Mouse (Mus musculus): ENCODE results near the gene 2210016F16Rik.
"Not testable (repeated sequence)": the region's sequence is repeated elsewhere in the genome, so short reads cannot be mapped to it uniquely, and the experiment has no call there.

Gene 2210016F16Rik

DNA sequence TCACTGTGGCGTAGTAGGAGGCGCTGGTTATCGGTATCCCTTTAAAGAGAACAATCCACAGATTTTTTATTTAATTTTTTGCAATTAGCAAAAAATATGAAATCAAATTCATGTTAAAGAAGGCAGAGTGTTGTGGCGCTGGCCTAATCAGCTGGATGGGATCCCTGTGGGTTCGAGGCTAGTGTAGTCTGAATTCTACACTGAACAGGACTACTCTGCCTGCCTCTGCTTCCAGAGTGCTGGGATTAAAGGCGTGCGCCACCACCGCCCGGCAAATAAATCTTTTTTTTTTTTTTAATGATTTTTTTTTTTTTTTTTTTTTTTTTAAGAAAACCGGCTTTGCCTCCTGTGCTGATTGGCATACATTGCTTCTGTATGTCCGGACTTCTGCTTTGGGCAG lies 654 bp downstream of the 2210016F16Rik start:
- no peak for DNase-seq (ENCODE audit: low read depth in 1 of 2, low spot score in 2 of 2)

DNA sequence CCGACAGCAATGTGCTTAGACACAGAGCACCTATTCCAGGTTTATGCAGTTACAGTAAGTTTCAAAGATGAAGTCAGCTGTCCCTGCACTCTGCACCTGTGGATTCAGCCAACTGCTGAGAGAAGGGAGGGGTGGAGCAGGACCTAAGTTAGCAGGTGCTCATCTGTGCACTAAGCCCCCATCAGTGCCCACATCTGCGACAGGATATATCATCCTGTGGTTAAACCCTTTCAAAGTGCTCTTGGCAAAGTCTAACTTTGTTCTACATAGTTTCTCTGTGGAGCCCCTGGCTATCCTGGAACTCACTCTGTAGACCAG lies 11.9 kb downstream of the 2210016F16Rik start:
- no peak for DNase-seq (ENCODE audit: low read depth in 1 of 2, low spot score in 2 of 2)

DNA sequence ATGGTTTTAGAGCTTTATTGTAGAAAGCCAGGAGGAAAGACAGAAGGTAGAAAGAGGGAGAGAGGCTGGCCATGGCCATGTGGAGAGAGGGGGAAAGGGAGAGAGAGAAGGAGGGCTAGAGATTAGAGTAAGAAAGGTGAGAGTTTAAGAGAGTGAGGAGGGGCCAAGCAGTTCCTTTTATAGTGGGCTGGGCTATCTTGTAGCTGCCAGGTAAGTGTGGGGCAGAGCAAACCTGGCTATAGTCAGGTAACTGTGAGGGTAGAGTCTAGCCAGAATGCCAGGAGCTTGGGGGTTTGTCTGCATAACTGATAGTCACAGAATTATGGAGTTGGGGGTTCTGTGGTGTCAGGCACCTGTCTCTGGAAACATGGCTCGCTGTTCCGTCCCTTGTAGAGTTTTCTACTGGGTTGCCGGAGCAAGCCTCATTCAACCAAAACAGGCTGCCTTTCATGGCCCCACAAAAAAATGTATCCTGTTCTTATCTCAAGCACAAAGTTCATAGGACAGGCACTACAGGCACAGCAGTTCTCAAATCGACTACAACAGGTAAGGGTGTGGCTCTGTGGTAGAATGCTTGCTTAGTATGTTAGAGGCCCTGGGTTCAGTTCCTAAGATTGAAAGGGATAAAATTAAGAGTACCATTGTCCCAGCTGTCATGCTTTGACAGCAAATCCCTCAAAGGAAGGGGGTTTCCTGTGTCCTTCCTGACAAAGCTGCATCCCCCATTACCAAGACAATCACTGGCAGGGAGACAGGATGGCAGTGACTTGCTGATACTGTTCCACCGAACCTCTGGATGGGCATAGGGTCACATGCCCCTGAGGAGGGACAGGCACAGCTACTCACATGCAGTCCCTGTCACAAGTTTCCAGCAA lies 12.5 kb downstream of the 2210016F16Rik start:
- DNase-seq (ENCODE audit: low read depth in 1 of 2, low spot score in 2 of 2): no peak

DNA sequence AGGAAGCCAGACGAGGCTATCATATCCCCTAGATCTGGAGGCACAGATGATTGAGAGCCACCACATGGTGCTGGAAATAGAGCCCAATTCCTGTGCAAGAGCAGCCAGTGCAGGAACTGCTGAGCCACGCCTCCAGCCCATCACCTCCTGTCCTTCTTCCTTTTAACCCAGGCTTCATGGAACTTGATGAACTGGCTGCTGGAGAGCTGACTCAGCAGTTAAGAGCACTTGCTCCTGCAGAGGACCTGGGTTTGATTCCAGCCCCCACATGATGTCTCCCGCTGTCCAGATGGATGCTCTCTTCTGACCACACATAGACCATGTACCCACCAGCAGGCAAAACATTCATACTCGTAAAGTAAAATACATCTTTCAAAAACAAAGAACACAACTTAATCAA lies 16.2 kb downstream of the 2210016F16Rik start:
- no peak for DNase-seq (ENCODE audit: low read depth in 1 of 2, low spot score in 2 of 2)

DNA sequence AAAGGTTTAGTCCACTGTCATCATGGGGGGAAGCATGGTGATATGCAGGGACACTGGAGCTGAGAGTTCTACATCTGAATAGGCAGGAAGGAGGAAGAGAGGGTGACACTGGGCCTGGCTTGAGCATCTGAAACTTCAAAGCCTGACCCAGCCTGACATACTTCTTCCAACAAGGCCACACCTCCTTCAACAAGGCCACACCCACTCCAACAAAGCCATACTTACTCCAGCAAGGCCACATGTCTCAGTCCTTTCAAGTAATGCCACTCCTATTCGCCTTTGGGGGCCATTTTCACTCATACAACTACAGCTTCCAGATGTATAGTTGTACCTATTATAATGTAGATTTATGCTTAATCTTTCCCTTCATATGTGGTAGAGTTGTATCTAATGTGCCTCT lies 17.4 kb downstream of the 2210016F16Rik start:
- DNase-seq (ENCODE audit: low read depth in 1 of 2, low spot score in 2 of 2): no peak

DNA sequence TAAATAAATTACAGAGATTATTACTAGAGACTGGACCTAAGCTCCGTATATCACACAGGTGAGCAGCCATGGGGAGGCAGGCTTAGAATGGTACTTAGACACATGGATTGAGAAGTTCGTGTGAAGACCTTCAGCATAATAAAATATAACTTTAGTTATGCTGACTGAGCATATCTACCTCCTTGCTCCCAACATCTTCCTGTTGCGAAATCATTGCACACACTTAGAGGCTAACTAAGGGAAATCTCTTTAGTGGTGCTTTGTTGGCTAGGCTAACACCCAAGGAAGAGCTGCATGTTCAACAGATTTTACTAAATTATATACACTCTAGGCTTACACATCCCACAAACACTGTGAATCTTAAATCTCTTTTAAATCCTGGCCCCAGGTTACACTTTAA lies 18.7 kb downstream of the 2210016F16Rik start:
- no peak for DNase-seq (ENCODE audit: low read depth in 1 of 2, low spot score in 2 of 2)

DNA sequence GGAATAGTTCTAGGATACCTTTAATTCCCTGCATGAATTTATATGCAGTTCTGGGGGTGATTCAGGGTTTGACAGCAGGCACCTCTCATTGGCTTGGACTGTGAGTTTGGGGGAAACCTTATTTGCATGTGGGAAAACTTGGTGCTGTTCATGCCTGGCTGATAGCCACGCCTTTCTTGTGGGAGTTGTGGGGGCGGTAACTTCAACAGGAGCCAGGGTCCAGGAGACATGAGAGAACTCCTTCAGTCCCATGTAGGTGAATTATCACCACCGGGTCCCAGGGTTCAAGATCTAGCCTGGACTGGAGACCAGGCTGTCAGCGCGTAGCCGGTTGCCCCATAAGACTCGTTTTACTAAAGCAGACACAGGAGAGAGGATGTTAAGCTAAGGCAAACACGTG lies 19.8 kb downstream of the 2210016F16Rik start:
- DNase-seq (ENCODE audit: low read depth in 1 of 2, low spot score in 2 of 2): not testable (repeated sequence)

DNA sequence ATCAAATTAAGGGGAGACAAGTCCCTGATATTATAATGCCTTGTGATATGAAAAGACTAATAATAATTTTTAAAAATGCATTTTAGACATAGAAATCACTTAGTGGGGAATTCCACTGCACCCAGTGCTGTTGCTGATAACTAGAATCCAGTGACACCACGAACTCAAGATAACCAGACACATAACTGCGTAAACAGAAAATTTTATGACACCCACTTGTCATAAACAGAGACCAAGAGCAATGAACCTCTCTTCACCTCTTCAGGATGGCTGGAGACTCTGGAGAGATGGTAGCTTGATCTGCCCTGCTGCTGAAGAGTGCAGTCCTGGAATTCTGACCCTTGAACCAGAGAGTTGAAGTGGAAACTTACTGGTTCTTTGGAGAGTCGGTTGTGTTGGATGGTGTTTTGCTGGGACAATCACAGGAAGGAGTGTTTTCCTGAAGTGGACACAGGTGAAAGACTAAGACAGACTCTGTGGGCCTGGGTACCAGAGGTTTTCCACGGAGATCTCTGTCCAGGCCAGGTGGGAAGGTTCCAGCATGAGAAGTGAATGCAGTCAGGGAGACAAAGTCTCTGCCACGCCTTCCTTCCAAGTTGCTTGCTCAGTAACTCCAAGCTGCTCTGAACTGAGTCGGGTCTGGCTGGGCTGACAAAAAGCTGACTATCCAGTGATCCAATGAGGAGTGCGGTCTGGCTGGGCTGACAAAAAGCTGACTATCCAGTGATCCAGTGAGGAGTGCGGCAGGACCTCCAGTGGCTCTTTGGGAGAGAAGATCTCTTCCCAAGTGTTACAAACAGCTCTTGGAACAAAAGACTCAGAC lies 20.5 kb downstream of the 2210016F16Rik start:
- DNase-seq (ENCODE audit: low read depth in 1 of 2, low spot score in 2 of 2): no peak

DNA sequence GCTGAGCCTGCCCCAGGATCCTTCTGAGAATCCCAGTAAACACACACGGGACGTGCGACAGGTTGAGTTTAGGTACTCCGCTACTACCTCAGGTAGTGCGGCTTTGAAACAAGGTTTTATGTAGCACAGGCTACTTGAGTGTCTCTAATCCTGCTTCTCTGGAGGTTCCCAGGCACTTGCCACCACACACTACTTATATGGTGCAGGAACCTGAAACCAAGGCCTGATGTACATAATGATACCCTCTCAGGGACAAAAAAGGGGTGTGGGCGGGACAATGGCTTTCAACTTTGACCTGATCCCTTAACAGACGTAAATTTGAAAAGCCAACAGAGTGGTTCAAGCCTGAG lies 25.7 kb downstream of the 2210016F16Rik start:
- DNase-seq (ENCODE audit: low read depth in 1 of 2, low spot score in 2 of 2): no peak

DNA sequence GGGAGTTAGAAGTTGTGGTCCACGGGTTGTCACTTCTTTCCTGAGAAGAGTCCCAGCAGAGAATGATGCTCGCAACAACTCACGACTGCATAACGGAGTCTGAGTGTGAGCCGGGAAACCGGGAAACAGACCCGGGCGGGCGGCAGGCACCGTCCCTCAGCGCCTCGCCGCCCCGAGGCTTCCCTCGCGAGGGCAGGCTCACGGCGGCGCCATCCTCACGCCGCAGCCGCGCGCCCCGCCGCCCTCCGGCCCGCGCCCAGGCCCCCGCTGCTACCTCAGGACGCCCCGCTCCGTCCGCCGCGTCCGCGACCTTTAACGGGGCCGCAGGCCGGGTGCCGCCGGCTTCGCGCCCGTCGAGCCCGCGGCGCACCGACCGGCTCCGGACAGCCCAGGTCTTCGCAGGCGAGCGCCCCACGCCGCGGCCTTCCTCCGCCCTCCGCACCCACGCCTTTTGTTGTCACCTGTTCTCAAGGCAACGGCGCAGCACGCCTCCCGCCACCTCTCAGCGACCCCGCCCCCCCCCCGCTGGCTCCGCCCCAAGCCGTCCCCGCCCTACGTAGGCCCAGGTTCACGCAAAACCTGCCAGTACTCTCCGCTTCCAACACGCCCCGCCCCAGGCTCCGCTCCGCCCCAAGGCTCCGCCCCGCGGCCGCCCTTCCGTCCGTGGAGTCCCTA lies 26.3 kb downstream of the 2210016F16Rik start, which contains the start of gene Kif27:
TSS of gene Kif27 (minus strand) at position 494 of the 675 bp plus-strand sequence.
- peak; percentile 12 to 62 for DNase-seq (ENCODE audit: low read depth in 1 of 2, low spot score in 2 of 2)

DNA sequence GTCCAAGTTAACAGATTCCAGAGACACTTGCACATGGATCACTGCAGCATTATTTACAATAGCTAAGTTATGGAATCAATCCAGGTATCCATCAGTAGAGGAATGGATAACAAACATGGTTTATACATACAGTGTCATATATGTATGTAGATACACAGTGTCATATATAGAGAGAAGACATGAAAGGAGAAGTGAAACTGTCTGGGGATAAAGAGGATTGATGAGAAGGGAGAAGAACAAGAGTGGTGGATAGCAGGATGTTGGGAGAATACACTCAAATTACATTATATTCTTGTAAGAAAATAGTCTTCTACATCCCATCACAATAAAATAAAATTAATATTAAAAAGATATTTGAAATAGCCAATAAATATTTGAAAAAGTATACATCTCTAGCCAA lies 32.0 kb downstream of the 2210016F16Rik start:
- DNase-seq (ENCODE audit: low read depth in 1 of 2, low spot score in 2 of 2): no peak

DNA sequence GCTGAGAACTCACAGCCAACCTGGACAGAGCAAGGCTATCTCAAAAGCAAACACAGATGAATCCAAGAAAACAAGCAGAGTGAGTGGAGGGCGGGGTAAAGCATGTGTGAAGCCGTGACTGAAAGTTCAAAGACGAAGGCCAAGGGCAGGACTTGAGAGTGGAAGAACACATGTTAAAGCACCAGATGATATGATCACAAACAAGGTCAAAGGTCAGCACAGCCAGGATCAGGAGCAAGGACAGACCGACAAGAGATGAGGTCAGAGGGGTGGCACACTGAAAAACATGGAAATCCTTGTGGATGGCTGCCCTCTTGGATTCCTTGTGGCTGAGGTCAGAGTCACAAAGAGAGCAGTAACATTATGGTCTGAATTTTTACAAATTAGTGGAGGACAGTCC lies 34.4 kb downstream of the 2210016F16Rik start:
- DNase-seq (ENCODE audit: low read depth in 1 of 2, low spot score in 2 of 2): no peak

DNA sequence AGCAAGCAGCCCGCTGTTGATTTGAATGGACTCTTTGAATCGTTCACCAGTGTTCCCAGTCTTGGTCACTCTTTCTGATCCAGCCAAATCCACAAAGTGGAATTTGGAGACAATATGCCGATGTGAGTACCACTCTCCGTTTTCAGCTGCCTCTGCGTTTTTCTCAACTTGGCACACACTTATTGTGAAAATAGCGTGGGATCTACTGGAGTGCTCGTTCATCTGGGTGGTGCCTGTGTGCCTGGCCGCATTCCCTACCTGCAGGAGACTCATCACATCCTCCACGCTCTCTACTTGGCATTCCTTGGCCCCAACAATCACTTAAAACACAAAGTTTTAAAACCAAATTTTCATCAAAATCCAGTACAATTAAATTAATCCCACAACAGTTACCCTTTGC lies 40.5 kb downstream of the 2210016F16Rik start:
- no peak for DNase-seq (ENCODE audit: low read depth in 1 of 2, low spot score in 2 of 2)

DNA sequence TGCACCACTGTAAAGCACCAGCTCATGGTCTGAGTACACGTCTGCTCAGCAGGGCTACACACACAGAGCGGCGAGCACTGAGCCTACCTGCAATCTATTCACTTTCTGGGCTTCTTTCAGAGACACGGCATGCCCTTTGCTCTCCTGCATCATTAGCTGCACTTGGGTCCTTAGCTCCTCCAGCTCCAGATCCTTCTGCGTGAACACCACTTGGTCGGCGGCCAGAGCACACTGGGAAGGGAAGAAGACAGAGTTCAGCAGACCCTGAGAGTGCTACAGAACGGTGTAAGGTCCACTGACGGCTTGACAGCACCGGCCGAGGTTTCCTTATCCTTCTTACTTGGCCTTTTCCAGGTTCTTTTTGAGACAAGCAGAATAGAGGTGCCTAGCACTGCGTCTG lies 47.6 kb downstream of the 2210016F16Rik start:
- no peak for DNase-seq (ENCODE audit: low read depth in 1 of 2, low spot score in 2 of 2)

DNA sequence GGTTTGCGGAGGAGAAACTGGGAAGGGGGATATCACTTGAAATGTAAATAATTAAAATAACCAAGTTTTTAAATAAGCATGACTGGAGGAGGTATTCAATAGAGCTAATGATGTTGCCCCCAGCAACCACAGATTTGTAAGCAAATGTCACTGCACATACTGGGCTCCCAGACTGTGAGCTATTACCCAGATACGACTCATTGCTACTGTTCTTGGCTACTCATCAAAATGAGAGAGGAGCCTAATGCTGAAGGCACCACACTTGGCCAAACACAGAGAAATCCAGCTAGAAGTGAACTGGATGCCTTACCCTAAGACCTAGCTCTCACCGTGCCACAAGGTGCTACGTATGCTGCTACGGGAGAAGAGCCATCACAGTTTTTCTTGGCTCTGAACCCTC lies 50.9 kb downstream of the 2210016F16Rik start:
- no peak for DNase-seq (ENCODE audit: low read depth in 1 of 2, low spot score in 2 of 2)

Measured in monocyte, adult 2 months (primary cell).